Mouse (Mus musculus) heart, embryonic 11.5 days (tissue): ENCODE results near the gene Smarca4. TPM values are rescaled to one million over a fixed set of nuclear protein-coding genes. Genes with fewer than 3 reads are reported as not detected.
A peak's percentile ranks its signal among the peaks of the same experiment; 100 is the strongest.

Source experiments
- ATAC-seq: fragments of 200-750 bp; cut with Nextera tagmentation; replicated peaks from 2 replicates; pipeline ENCODE4 v1.8.0; 2017; ENCODE audit warnings: moderate library complexity; ENCODE audit not compliant: insufficient number of reproducible peaks, low FRiP score, low TSS enrichment
- H3K27ac ChIP-seq: fragments of 300-500 bp; sonication (generic); 2 replicates; pipeline ENCODE4 v1.5.1; 2014; ENCODE audit warnings: mild to moderate bottlenecking, low read depth, low read length
- H3K27me3 ChIP-seq: fragments of 300-500 bp; sonication (generic); 2 replicates; pipeline ENCODE4 v1.6.1; 2014; ENCODE audit warnings: mild to moderate bottlenecking, low read length, mixed read lengths; ENCODE audit not compliant: control insufficient read depth, insufficient read depth
- H3K36me3 ChIP-seq: fragments of 300-500 bp; sonication (generic); 2 replicates; pipeline ENCODE4 v1.6.1; 2014; ENCODE audit warnings: mild to moderate bottlenecking, low read length, moderate library complexity, mixed read lengths; ENCODE audit not compliant: control insufficient read depth, insufficient read depth
- H3K4me1 ChIP-seq: fragments of 300-500 bp; sonication (generic); 2 replicates; pipeline ENCODE4 v1.6.1; 2014; ENCODE audit warnings: low read length; ENCODE audit not compliant: control insufficient read depth, insufficient read depth
- H3K4me2 ChIP-seq: fragments of 300-500 bp; sonication (generic); 2 replicates; pipeline ENCODE4 v1.6.1; 2014; ENCODE audit warnings: mild to moderate bottlenecking, moderate library complexity
- H3K4me3 ChIP-seq: fragments of 300-500 bp; sonication (generic); 2 replicates; pipeline ENCODE4 v1.5.1; 2014; ENCODE audit warnings: low read depth, low read length
- H3K9ac ChIP-seq: fragments of 300-500 bp; sonication (generic); 2 replicates; pipeline ENCODE4 v1.6.1; 2014; ENCODE audit warnings: mild to moderate bottlenecking, low read depth, low read length, moderate library complexity
- H3K9me3 ChIP-seq: fragments of 300-500 bp; sonication (generic); replicated peaks from 2 replicates; pipeline ENCODE4 v1.6.1; 2016; ENCODE audit warnings: low read length; ENCODE audit not compliant: control insufficient read depth
- WGBS: fragments of 180-500 bp; shearing (Covaris S2); extraction: QIAGEN DNeasy Blood & Tissue Kit; methylation state at CpG from one replicate; pipeline ENCODE4 v1.1.7; 2014; ENCODE audit not compliant: insufficient replicate concordance; 5-methylcytosine and 5-hydroxymethylcytosine counted together
- polyA plus RNA-seq: library from polyadenylated mRNA; unstranded; fragments of >200 nt; fragmentation: Nextera tagmentation; extraction: Ambion mirVana; gene quantifications from 2 replicates; pipeline ENCODE4 v1.2.1, GENCODE M21; 2014

Gene Smarca4
- polyA plus RNA-seq, 1 experiment from 2014 or later, result 77.4 TPM

DNA sequence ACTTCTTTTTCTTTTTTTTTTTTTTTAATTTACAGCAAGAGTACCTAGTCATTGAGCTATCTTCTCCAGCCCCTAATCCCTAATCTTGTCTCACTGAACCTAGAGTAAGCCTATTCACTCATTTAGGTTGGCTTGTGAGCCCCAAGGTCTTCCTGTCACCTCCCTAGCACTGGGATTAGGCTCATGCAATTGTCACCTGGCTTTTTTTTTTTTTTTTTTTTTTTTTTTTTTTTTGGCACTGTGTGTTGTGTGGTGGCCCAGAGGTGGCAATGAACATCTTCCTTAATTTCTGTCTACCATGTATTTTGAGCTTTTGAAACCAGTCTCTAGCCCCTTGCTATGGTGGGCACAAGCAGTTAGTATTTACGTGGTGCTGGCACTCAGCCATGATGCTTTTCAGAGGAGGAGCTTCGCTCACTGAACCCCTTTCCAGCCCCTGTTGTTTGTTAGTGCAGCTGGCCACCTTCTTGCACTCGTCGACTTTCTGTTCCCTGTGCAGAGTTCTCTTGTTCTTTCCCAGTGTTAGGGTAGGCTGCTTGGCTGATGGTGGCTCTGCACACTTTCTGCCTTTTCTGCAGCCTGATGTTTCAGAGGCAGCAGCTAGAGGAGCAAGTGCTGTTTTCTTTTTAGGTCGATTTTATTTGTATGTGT, 11.3 kb downstream of the Smarca4 start:
- no peak overlapping the region for H3K9ac ChIP-seq
- no peak overlapping the region for H3K27ac ChIP-seq
- no peaks in the 10 kb centered on the region for H3K9me3 ChIP-seq
- no peaks in the 10 kb centered on the region for H3K36me3 ChIP-seq
- no peaks in the 10 kb centered on the region for H3K27me3 ChIP-seq
- H3K4me1 ChIP-seq, result no peaks in the 10 kb centered on the region
- H3K4me3 ChIP-seq, result no peak overlapping the region
- WGBS, result 83% methylated on average over 5 of the region's 5 CpGs
- no peak overlapping the region for H3K4me2 ChIP-seq
- ATAC-seq, result no peak

- Histone ChIP-seq H3K36me3 (peaks cover 5% of the 10 kb centered on the region), H3K9ac (no peak overlapping the region), H3K9me3 (no peaks in the 10 kb centered on the region), H3K4me3 (no peak overlapping the region), H3K4me2 (no peak overlapping the region), H3K4me1 (no peaks in the 10 kb centered on the region; the same call in 1 of the 2 replicates), H3K27ac (no peak overlapping the region), H3K27me3 (no peaks in the 10 kb centered on the region)
- ATAC-seq, result no peak
- 79% methylated on average over 3 of the region's 3 CpGs for WGBS
Observed at GRCm38 (mm10) chr9:21630673-21631072, 14.7 kb downstream of the Smarca4 start.

- Histone ChIP-seq H3K4me2 (no peak overlapping the region), H3K4me3 (no peak overlapping the region), H3K9ac (no peak overlapping the region), H3K36me3 (peaks cover 24% of the 10 kb centered on the region), H3K27ac (no peak overlapping the region), H3K27me3 (no peaks in the 10 kb centered on the region), H3K4me1 (no peaks in the 10 kb centered on the region; the same call in 1 of the 2 replicates), H3K9me3 (no peaks in the 10 kb centered on the region)
- no peak for ATAC-seq
- 89% methylated on average over 3 of the region's 3 CpGs for WGBS
Observed at GRCm38 (mm10) chr9:21633106-21633505, 17.1 kb downstream of the Smarca4 start.

- WGBS, result 70% methylated on average over 7 of the region's 7 CpGs
- Histone ChIP-seq H3K4me3 (no peak overlapping the region), H3K4me2 (no peak overlapping the region), H3K27ac (no peak overlapping the region), H3K9me3 (no peaks in the 10 kb centered on the region), H3K4me1 (no peaks in the 10 kb centered on the region; the same call in 1 of the 2 replicates), H3K36me3 (peaks cover 47% of the 10 kb centered on the region), H3K27me3 (no peaks in the 10 kb centered on the region), H3K9ac (no peak overlapping the region)
- 0 out of 2 replicates have a peak, but pooled peaks have one; percentile 20 for ATAC-seq
Observed at GRCm38 (mm10) chr9:21635639-21636038, 19.7 kb downstream of the Smarca4 start.

DNA sequence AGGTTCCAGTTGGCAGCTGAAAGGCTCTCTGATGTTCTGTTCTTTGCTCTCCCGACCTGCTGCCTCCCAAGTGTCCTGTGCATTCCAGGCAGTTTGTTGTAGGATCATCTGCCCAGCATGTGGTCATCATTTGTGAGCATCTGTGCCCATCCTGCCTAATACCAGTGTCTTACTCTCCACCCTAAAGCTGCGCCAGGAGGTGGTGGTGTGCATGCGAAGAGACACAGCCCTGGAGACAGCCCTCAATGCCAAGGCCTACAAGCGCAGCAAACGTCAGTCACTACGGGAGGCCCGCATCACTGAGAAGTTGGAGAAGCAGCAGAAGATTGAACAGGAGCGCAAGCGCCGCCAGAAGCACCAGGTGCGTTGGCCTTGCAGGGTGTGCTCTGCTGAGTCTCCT, 23.1 kb downstream of the Smarca4 start:
- H3K4me3 ChIP-seq, result no peak overlapping the region
- ATAC-seq, result no peak
- 96% methylated on average over 11 of the region's 11 CpGs for WGBS

GRCm38 (mm10) chr9:21646366-21646765, 30.4 kb downstream of the Smarca4 start:
- Histone ChIP-seq H3K27ac (no peak overlapping the region), H3K4me3 (no peak overlapping the region), H3K36me3 (peaks cover 63% of the 10 kb centered on the region), H3K27me3 (no peaks in the 10 kb centered on the region), H3K9me3 (no peaks in the 10 kb centered on the region), H3K4me2 (no peak overlapping the region), H3K9ac (no peak overlapping the region), H3K4me1 (no peaks in the 10 kb centered on the region)
- ATAC-seq, result no peak
- WGBS, result 90% methylated on average over 3 of the region's 3 CpGs

More for the DNA sequence above, 23.1 kb downstream of the Smarca4 start:
- Histone ChIP-seq H3K4me1 (no peaks in the 10 kb centered on the region; the same call in 1 of the 2 replicates), H3K36me3 (peaks cover 75% of the 10 kb centered on the region), H3K9me3 (no peaks in the 10 kb centered on the region), H3K4me2 (no peak overlapping the region), H3K27ac (no peak overlapping the region), H3K9ac (no peak overlapping the region), H3K27me3 (no peaks in the 10 kb centered on the region)

- H3K27me3 ChIP-seq, result no peaks in the 10 kb centered on the region
- no peak overlapping the region for H3K4me2 ChIP-seq
- 96% methylated on average over 6 of the region's 6 CpGs for WGBS
- H3K9ac ChIP-seq, result no peak overlapping the region
- H3K9me3 ChIP-seq, result no peaks in the 10 kb centered on the region
- peaks cover 53% of the 10 kb centered on the region for H3K36me3 ChIP-seq
- H3K27ac ChIP-seq, result no peak overlapping the region
- no peaks in the 10 kb centered on the region for H3K4me1 ChIP-seq
- no peak for ATAC-seq
- H3K4me3 ChIP-seq, result no peak overlapping the region
Observed at GRCm38 (mm10) chr9:21647721-21648120, 31.8 kb downstream of the Smarca4 start.

- H3K4me1 ChIP-seq, result no peaks in the 10 kb centered on the region
- WGBS, result 91% methylated on average over 5 of the region's 5 CpGs
- no peak overlapping the region for H3K9ac ChIP-seq
- no peak for ATAC-seq
- H3K27me3 ChIP-seq, result no peaks in the 10 kb centered on the region
- peaks cover 28% of the 10 kb centered on the region for H3K36me3 ChIP-seq
- H3K4me3 ChIP-seq, result no peak overlapping the region
- H3K4me2 ChIP-seq, result no peak overlapping the region
- no peaks in the 10 kb centered on the region for H3K9me3 ChIP-seq
- H3K27ac ChIP-seq, result no peak overlapping the region
Observed at GRCm38 (mm10) chr9:21652263-21652662, 36.3 kb downstream of the Smarca4 start.

DNA sequence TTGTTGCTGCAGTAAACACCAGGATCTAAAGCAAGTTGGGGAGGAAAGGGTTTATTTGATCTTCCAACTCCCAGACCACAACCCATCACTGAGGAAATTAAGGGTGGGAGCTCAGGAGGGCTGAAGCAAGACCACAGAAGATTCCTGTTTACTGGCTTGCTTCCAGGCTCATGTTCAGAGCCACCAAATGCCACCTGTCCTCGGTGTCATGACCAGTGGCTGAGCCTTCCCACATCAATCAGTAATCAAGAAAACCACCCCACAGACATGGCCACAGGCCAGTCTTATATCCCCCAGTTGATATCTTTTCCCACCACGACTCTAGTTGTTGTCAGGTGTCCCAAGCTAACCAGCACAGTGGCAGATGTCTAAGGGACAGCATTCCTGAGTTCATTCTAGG, 37.3 kb downstream of the Smarca4 start:
- H3K27ac ChIP-seq, result no peak overlapping the region
- H3K36me3 ChIP-seq, result peaks cover 19% of the 10 kb centered on the region
- WGBS, result 85% methylated on average over 2 of the region's 2 CpGs
- H3K4me3 ChIP-seq, result no peak overlapping the region
- no peaks in the 10 kb centered on the region for H3K9me3 ChIP-seq
- H3K4me2 ChIP-seq, result no peak overlapping the region
- H3K9ac ChIP-seq, result no peak overlapping the region
- no peak for ATAC-seq
- H3K4me1 ChIP-seq, result no peaks in the 10 kb centered on the region
- no peaks in the 10 kb centered on the region for H3K27me3 ChIP-seq
